Mouse (Mus musculus): ENCODE data around the gene Cldn2. TPM values are rescaled to one million over a fixed set of nuclear protein-coding genes. Genes with fewer than 3 reads are reported as not detected.

Cldn2 gene
- total and polyA plus RNA-seq, 3 experiments = 0.11 to 0.90 (median 0.35) TPM

GRCm38 (mm10) chrX:139813299-139814002 lies 12.8 kb downstream of the Cldn2 start:
- DNase-seq (ENCODE audit: low spot score) (no peak), ATAC-seq (ENCODE audit: extremely low read depth, insufficient number of reproducible peaks, low FRiP score, poor library complexity, severe bottlenecking) (no peak)
- no peak overlapping the region; the same call in 1 of the 2 replicates for H3K4me3 ChIP-seq (ENCODE audit: low read depth, low read length)
- no peaks in the 10 kb centered on the region for H3K9me3 ChIP-seq (replicated peaks)
- no peaks in the 10 kb centered on the region for H3K36me3 ChIP-seq (replicated peaks)
- no peaks in the 10 kb centered on the region for H3K27me3 ChIP-seq (ENCODE audit: insufficient read depth, low read length)
- TF ChIP-seq GATA2 (IDR thresholded peaks at IDR 0.05; ENCODE audit: borderline replicate concordance, low read depth, low read length) (no peak), POLR2AphosphoS5 (IDR thresholded peaks at IDR 0.05; ENCODE audit: insufficient replicate concordance, low read depth, low read length) (no peak), GATA1 (IDR thresholded peaks at IDR 0.05; ENCODE audit: borderline replicate concordance, low read length) (no peak), CTCF (IDR thresholded peaks at IDR 0.05; ENCODE audit: low read depth, low read length) (no peak), TAL1 (conservative IDR thresholded peaks at IDR 0.05; ENCODE audit: low read depth, low read length) (no peak)
- H3K4me1 ChIP-seq (ENCODE audit: insufficient read depth, low read depth, low read length) = peaks cover 56% of the 10 kb centered on the region

- H3K36me3 ChIP-seq (replicated peaks) = no peaks in the 10 kb centered on the region
- peaks cover 53% of the 10 kb centered on the region for H3K4me1 ChIP-seq (ENCODE audit: insufficient read depth, low read depth, low read length)
- TF ChIP-seq GATA1 (IDR thresholded peaks at IDR 0.05; ENCODE audit: borderline replicate concordance, low read length) = no peak
- no peak for TF ChIP-seq POLR2AphosphoS5 (IDR thresholded peaks at IDR 0.05; ENCODE audit: insufficient replicate concordance, low read depth, low read length)
- TF ChIP-seq TAL1 (conservative IDR thresholded peaks at IDR 0.05; ENCODE audit: low read depth, low read length) = peak; percentile 80
- TF ChIP-seq CTCF (IDR thresholded peaks at IDR 0.05; ENCODE audit: low read depth, low read length) = no peak
- TF ChIP-seq GATA2 (IDR thresholded peaks at IDR 0.05; ENCODE audit: borderline replicate concordance, low read depth, low read length) = no peak
- peak; percentile 23 for DNase-seq (ENCODE audit: low spot score)
- H3K27me3 ChIP-seq (ENCODE audit: insufficient read depth, low read length) = no peaks in the 10 kb centered on the region
- H3K4me3 ChIP-seq (ENCODE audit: low read depth, low read length) = no peak overlapping the region; the same call in 1 of the 2 replicates
- peak; percentile 89 for ATAC-seq (ENCODE audit: extremely low read depth, insufficient number of reproducible peaks, low FRiP score, poor library complexity, severe bottlenecking)
- H3K9me3 ChIP-seq (replicated peaks) = no peaks in the 10 kb centered on the region
These were observed 13.5 kb downstream of the Cldn2 start for GRCm38 (mm10) chrX:139814018-139814635.

GRCm38 (mm10) chrX:139815201-139815600 lies 14.6 kb downstream of the Cldn2 start:
- ATAC-seq (ENCODE audit: extremely low read depth, insufficient number of reproducible peaks, low FRiP score, poor library complexity, severe bottlenecking) (no peak), DNase-seq (ENCODE audit: low spot score) (no peak)
- no peaks in the 10 kb centered on the region for H3K9me3 ChIP-seq (replicated peaks)
- no peaks in the 10 kb centered on the region for H3K27me3 ChIP-seq (ENCODE audit: insufficient read depth, low read length)
- no peak overlapping the region for H3K4me3 ChIP-seq (ENCODE audit: low read depth, low read length)
- TF ChIP-seq POLR2AphosphoS5 (IDR thresholded peaks at IDR 0.05; ENCODE audit: insufficient replicate concordance, low read depth, low read length) (no peak), CTCF (IDR thresholded peaks at IDR 0.05; ENCODE audit: low read depth, low read length) (no peak), GATA1 (IDR thresholded peaks at IDR 0.05; ENCODE audit: borderline replicate concordance, low read length) (no peak), TAL1 (conservative IDR thresholded peaks at IDR 0.05; ENCODE audit: low read depth, low read length) (no peak), GATA2 (IDR thresholded peaks at IDR 0.05; ENCODE audit: borderline replicate concordance, low read depth, low read length) (no peak)
- H3K36me3 ChIP-seq (replicated peaks) = peaks cover under 1% of the 10 kb centered on the region
- peaks cover 48% of the 10 kb centered on the region for H3K4me1 ChIP-seq (ENCODE audit: insufficient read depth, low read depth, low read length)

GRCm38 (mm10) chrX:139825402-139825801 lies 24.8 kb downstream of the Cldn2 start:
- ATAC-seq (ENCODE audit: extremely low read depth, insufficient number of reproducible peaks, low FRiP score, poor library complexity, severe bottlenecking) = no peak

GRCm38 (mm10) chrX:139826926-139827325 lies 26.3 kb downstream of the Cldn2 start:
- no peaks in the 10 kb centered on the region for H3K27me3 ChIP-seq (ENCODE audit: insufficient read depth, low read length)
- no peaks in the 10 kb centered on the region for H3K9me3 ChIP-seq (replicated peaks)
- TF ChIP-seq CTCF (IDR thresholded peaks at IDR 0.05; ENCODE audit: low read depth, low read length) (no peak), TAL1 (conservative IDR thresholded peaks at IDR 0.05; ENCODE audit: low read depth, low read length) (no peak), GATA2 (IDR thresholded peaks at IDR 0.05; ENCODE audit: borderline replicate concordance, low read depth, low read length) (no peak), POLR2AphosphoS5 (IDR thresholded peaks at IDR 0.05; ENCODE audit: insufficient replicate concordance, low read depth, low read length) (no peak), GATA1 (IDR thresholded peaks at IDR 0.05; ENCODE audit: borderline replicate concordance, low read length) (no peak)
- peaks cover 11% of the 10 kb centered on the region for H3K4me1 ChIP-seq (ENCODE audit: insufficient read depth, low read depth, low read length)
- no peak for ATAC-seq (ENCODE audit: extremely low read depth, insufficient number of reproducible peaks, low FRiP score, poor library complexity, severe bottlenecking)
- no peak overlapping the region for H3K4me3 ChIP-seq (ENCODE audit: low read depth, low read length)
- peaks cover 44% of the 10 kb centered on the region for H3K36me3 ChIP-seq (replicated peaks)
- no peak for DNase-seq (ENCODE audit: low spot score)

More at GRCm38 (mm10) chrX:139825402-139825801, 24.8 kb downstream of the Cldn2 start:
- TF ChIP-seq GATA2 (IDR thresholded peaks at IDR 0.05; ENCODE audit: borderline replicate concordance, low read depth, low read length) (no peak), POLR2AphosphoS5 (IDR thresholded peaks at IDR 0.05; ENCODE audit: insufficient replicate concordance, low read depth, low read length) (no peak), GATA1 (IDR thresholded peaks at IDR 0.05; ENCODE audit: borderline replicate concordance, low read length) (no peak), TAL1 (conservative IDR thresholded peaks at IDR 0.05; ENCODE audit: low read depth, low read length) (no peak), CTCF (IDR thresholded peaks at IDR 0.05; ENCODE audit: low read depth, low read length) (no peak)
- Histone ChIP-seq H3K4me1 (ENCODE audit: insufficient read depth, low read depth, low read length) (peaks cover 13% of the 10 kb centered on the region), H3K4me3 (ENCODE audit: low read depth, low read length) (no peak overlapping the region), H3K36me3 (replicated peaks) (peaks cover 49% of the 10 kb centered on the region), H3K27me3 (ENCODE audit: insufficient read depth, low read length) (no peaks in the 10 kb centered on the region), H3K9me3 (replicated peaks) (no peaks in the 10 kb centered on the region)
- DNase-seq (ENCODE audit: low spot score) = no peak

All from G1E (cell line).